Mouse (Mus musculus): ENCODE measurements around the gene Lce1b. TPM values are rescaled to one million over a fixed set of nuclear protein-coding genes. Genes with fewer than 3 reads are reported as not detected.
"Not testable (repeated sequence)": the region's sequence is repeated elsewhere in the genome, so short reads cannot be mapped to it uniquely, and the experiment has no call there.

Gene Lce1b
- not detected in 2 replicates for polyA plus RNA-seq (2014; fragmentation: Nextera tagmentation; extraction: Ambion mirVana)

DNA sequence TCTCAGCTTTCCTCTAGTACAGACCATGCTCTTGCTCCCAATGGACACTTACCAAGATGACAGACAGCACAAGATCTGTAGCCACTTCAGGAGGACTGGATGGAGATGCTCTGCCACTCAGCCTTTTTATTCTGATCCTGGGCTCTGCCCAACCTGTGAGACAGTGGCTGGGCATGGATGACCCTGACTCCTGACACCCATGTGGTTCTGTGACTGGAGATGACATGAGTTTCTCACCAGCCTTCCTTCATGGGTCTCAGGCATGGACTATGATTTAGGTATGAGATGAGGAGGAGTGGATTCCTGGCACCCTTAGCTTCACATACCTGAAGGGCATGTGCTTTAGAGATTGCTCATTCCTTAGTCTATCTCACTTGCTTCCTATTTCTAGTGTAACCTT lies at the start of gene Lce1b:
TSS of gene Lce1b (minus strand) at position 101 of the 400 bp plus-strand sequence.
- H3K36me3 ChIP-seq (replicated peaks; ENCODE audit: control insufficient read depth, insufficient read depth, low read depth, low read length): no peaks in the 10 kb centered on the region
- no peak within 1 kb of the TSS for H3K4me2 ChIP-seq (ENCODE audit: low read depth, low read length)
- H3K4me1 ChIP-seq (ENCODE audit: control insufficient read depth, insufficient read depth, low read length): no peaks in the 10 kb centered on the region
- H3K27ac ChIP-seq (replicated peaks; ENCODE audit: low read depth, low read length): no peak within 1 kb of the TSS
- ATAC-seq (replicated peaks; ENCODE audit: insufficient number of reproducible peaks, low FRiP score, low TSS enrichment, low read depth): no peak
- H3K9me3 ChIP-seq (replicated peaks; ENCODE audit: control insufficient read depth, low read length): no peaks in the 10 kb centered on the region
- H3K9ac ChIP-seq (replicated peaks; ENCODE audit: low read length): no peak within 1 kb of the TSS
- H3K27me3 ChIP-seq (ENCODE audit: control insufficient read depth, insufficient read depth, low read length): no peaks in the 10 kb centered on the region
- no peak for DNase-seq (ENCODE audit: low spot score)
- no peak within 1 kb of the TSS for H3K4me3 ChIP-seq (ENCODE audit: low read depth, low read length)

DNA sequence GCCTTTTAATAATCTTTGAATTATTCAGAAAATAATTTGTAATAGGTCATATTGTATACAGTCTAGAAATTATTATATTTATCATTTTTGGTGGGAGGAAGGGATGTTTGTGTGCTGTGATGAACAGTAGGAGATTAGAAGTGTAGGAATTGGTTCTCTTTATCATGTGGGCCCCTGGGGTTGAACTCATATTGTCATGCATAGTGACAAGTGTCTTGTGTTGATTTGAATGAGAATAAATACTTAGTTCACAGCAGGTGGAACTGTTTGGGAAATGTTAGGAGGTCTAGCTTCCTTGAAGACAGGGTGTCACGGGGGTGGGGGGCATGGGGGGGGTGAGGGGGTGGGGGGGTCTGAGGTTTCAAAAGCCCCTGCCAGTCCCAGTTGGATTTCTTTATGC lies 37.9 kb upstream of the Lce1b start:
- Histone ChIP-seq H3K36me3 (replicated peaks; ENCODE audit: control insufficient read depth, insufficient read depth, low read depth, low read length) (no peaks in the 10 kb centered on the region), H3K9ac (replicated peaks; ENCODE audit: low read length) (no peak overlapping the region), H3K4me3 (ENCODE audit: low read depth, low read length) (no peak overlapping the region), H3K9me3 (replicated peaks; ENCODE audit: control insufficient read depth, low read length) (no peaks in the 10 kb centered on the region), H3K27ac (replicated peaks; ENCODE audit: low read depth, low read length) (no peak overlapping the region), H3K27me3 (ENCODE audit: control insufficient read depth, insufficient read depth, low read length) (no peaks in the 10 kb centered on the region), H3K4me2 (ENCODE audit: low read depth, low read length) (no peak overlapping the region), H3K4me1 (ENCODE audit: control insufficient read depth, insufficient read depth, low read length) (no peaks in the 10 kb centered on the region)
- WGBS: 33% methylated on average over 1 of the region's 1 CpGs
- no peak for ATAC-seq (replicated peaks; ENCODE audit: insufficient number of reproducible peaks, low FRiP score, low TSS enrichment, low read depth)
- DNase-seq (ENCODE audit: low spot score): no peak

DNA sequence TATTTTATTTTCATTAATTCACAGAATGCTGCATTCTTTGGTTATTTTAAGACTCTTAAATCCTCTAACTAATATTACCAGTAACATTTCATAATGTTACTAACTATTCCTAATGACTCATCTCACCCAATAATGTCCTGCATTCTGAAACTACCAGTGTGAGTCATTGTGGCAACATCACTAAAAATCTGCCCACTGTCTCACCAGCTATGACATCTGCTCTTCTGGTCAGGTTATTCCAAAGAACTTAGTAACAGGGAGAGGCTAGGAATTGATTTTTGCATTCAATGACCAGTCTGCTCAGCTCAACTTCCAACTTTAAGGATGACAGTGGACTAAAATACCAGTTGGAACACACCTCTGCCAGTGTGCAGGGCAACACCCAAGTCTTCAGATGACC lies 35.0 kb upstream of the Lce1b start:
- Histone ChIP-seq H3K36me3 (replicated peaks; ENCODE audit: control insufficient read depth, insufficient read depth, low read depth, low read length) (no peaks in the 10 kb centered on the region), H3K4me2 (ENCODE audit: low read depth, low read length) (no peak overlapping the region), H3K4me1 (ENCODE audit: control insufficient read depth, insufficient read depth, low read length) (no peaks in the 10 kb centered on the region), H3K9ac (replicated peaks; ENCODE audit: low read length) (no peak overlapping the region), H3K27me3 (ENCODE audit: control insufficient read depth, insufficient read depth, low read length) (no peaks in the 10 kb centered on the region), H3K4me3 (ENCODE audit: low read depth, low read length) (no peak overlapping the region), H3K27ac (replicated peaks; ENCODE audit: low read depth, low read length) (no peak overlapping the region), H3K9me3 (replicated peaks; ENCODE audit: control insufficient read depth, low read length) (no peaks in the 10 kb centered on the region)
- DNase-seq (ENCODE audit: low spot score) (no peak), ATAC-seq (replicated peaks; ENCODE audit: insufficient number of reproducible peaks, low FRiP score, low TSS enrichment, low read depth) (no peak)

DNA sequence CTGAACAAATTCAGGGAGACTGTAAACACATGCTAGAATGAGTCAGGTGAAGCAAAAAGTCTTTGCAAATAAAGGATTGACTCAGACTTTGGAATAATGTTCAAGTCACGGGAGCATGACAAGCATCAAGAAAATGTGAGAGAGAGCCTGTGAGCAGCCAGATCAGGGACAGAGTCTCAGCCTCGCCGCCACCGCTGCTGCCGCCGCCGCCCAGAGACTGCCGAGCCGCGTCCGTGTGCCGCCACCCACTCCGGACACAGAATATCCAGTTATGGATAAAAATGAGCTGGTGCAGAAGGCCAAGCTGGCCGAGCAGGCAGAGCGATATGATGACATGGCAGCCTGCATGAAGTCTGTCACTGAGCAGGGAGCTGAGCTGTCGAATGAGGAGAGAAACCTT lies 32.4 kb upstream of the Lce1b start:
- not testable (repeated sequence) for H3K9me3 ChIP-seq (replicated peaks; ENCODE audit: control insufficient read depth, low read length); H3K9ac ChIP-seq (replicated peaks; ENCODE audit: low read length); H3K27me3 ChIP-seq (ENCODE audit: control insufficient read depth, insufficient read depth, low read length); ATAC-seq (replicated peaks; ENCODE audit: insufficient number of reproducible peaks, low FRiP score, low TSS enrichment, low read depth); DNase-seq (ENCODE audit: low spot score); H3K36me3 ChIP-seq (replicated peaks; ENCODE audit: control insufficient read depth, insufficient read depth, low read depth, low read length); H3K27ac ChIP-seq (replicated peaks; ENCODE audit: low read depth, low read length); H3K4me2 ChIP-seq (ENCODE audit: low read depth, low read length); H3K4me1 ChIP-seq (ENCODE audit: control insufficient read depth, insufficient read depth, low read length); H3K4me3 ChIP-seq (ENCODE audit: low read depth, low read length)
- 84% methylated on average over 16 of the region's 16 CpGs for WGBS

DNA sequence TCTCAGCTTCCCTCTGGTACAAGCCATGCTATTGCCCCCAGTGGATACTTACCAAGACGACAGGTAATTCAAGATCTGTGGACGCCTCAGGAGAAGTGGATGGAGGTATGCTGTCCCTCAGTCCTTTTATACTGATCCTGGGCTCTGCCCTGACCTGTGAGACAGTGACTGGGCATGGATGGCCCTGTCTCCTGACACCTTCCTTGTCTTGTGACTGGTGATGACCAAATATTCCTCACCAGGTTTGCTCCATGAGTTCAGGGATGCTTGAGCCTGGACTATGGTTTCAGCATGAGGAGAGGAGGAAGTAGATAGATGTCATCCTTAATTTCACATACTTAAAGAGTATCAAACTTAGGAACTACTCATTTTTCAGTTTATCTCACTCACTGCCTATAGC lies 30.4 kb upstream of the Lce1b start, which contains the start of gene Lce1d:
TSS of gene Lce1d (minus strand) at position 101 of the 400 bp plus-strand sequence.
- Histone ChIP-seq H3K4me2 (ENCODE audit: low read depth, low read length) (no peak within 1 kb of the TSS), H3K9ac (replicated peaks; ENCODE audit: low read length) (no peak within 1 kb of the TSS), H3K9me3 (replicated peaks; ENCODE audit: control insufficient read depth, low read length) (no peaks in the 10 kb centered on the region), H3K36me3 (replicated peaks; ENCODE audit: control insufficient read depth, insufficient read depth, low read depth, low read length) (no peaks in the 10 kb centered on the region), H3K27ac (replicated peaks; ENCODE audit: low read depth, low read length) (no peak within 1 kb of the TSS), H3K4me1 (ENCODE audit: control insufficient read depth, insufficient read depth, low read length) (no peaks in the 10 kb centered on the region), H3K27me3 (ENCODE audit: control insufficient read depth, insufficient read depth, low read length) (no peaks in the 10 kb centered on the region), H3K4me3 (ENCODE audit: low read depth, low read length) (no peak within 1 kb of the TSS)
- DNase-seq (ENCODE audit: low spot score): no peak
- WGBS: 70% methylated on average over 2 of the region's 2 CpGs
- no peak for ATAC-seq (replicated peaks; ENCODE audit: insufficient number of reproducible peaks, low FRiP score, low TSS enrichment, low read depth)

DNA sequence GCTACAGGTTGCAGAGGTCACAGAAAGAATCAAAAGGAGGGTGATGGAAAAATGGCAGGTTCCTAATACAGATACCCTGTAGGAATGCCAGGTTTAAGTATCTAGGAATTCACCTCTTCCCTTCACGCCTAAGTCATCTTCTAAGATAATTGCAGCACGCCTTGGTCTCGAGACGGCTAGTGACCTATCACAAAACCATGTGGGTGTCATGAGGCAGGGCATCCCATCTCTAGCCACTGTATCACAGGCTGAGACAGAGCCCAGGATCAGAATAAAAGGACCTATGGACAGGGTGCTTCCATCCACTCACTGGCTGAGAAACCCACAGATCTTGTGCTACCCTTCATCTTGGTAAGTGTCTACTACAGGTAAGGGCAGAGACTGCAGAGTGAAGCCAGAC lies 22.2 kb upstream of the Lce1b start, which contains the start of gene Lce1c:
TSS of gene Lce1c (plus strand) at position 301 of the 400 bp plus-strand sequence.
- Histone ChIP-seq H3K4me1 (ENCODE audit: control insufficient read depth, insufficient read depth, low read length) (no peaks in the 10 kb centered on the region), H3K36me3 (replicated peaks; ENCODE audit: control insufficient read depth, insufficient read depth, low read depth, low read length) (no peaks in the 10 kb centered on the region), H3K27me3 (ENCODE audit: control insufficient read depth, insufficient read depth, low read length) (no peaks in the 10 kb centered on the region), H3K9ac (replicated peaks; ENCODE audit: low read length) (no peak within 1 kb of the TSS), H3K27ac (replicated peaks; ENCODE audit: low read depth, low read length) (no peak within 1 kb of the TSS), H3K4me3 (ENCODE audit: low read depth, low read length) (no peak within 1 kb of the TSS), H3K9me3 (replicated peaks; ENCODE audit: control insufficient read depth, low read length) (no peaks in the 10 kb centered on the region), H3K4me2 (ENCODE audit: low read depth, low read length) (no peak within 1 kb of the TSS)
- no peak for DNase-seq (ENCODE audit: low spot score)
- WGBS: 89% methylated on average over 4 of the region's 4 CpGs
- no peak for ATAC-seq (replicated peaks; ENCODE audit: insufficient number of reproducible peaks, low FRiP score, low TSS enrichment, low read depth)

DNA sequence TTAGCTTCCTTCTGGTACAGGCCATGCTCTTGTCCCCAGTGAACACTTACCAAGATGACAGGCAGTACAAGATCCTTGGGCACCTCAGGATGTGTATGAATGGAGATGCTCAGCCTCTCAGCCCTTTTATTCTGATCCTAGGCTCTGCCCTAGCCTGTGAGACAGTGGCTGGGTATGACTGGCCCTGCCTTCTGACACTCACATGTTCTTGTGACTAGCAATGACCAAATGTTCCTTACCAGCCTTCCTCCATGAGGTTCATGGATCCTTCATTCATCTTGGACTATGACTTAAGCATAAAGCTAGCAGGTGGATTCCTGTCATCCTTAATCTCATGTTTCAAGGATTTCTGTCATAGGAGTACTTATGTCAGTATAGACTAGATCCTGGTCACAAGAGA lies 13.5 kb upstream of the Lce1b start, which contains the start of gene Lce1a2:
TSS of gene Lce1a2 (minus strand) at position 101 of the 400 bp plus-strand sequence.
- Histone ChIP-seq H3K4me3 (ENCODE audit: low read depth, low read length) (no peak within 1 kb of the TSS), H3K9ac (replicated peaks; ENCODE audit: low read length) (no peak within 1 kb of the TSS), H3K36me3 (replicated peaks; ENCODE audit: control insufficient read depth, insufficient read depth, low read depth, low read length) (no peaks in the 10 kb centered on the region), H3K9me3 (replicated peaks; ENCODE audit: control insufficient read depth, low read length) (no peaks in the 10 kb centered on the region), H3K27me3 (ENCODE audit: control insufficient read depth, insufficient read depth, low read length) (no peaks in the 10 kb centered on the region), H3K4me1 (ENCODE audit: control insufficient read depth, insufficient read depth, low read length) (no peaks in the 10 kb centered on the region), H3K27ac (replicated peaks; ENCODE audit: low read depth, low read length) (no peak within 1 kb of the TSS), H3K4me2 (ENCODE audit: low read depth, low read length) (no peak within 1 kb of the TSS)
- ATAC-seq (replicated peaks; ENCODE audit: insufficient number of reproducible peaks, low FRiP score, low TSS enrichment, low read depth) (no peak), DNase-seq (ENCODE audit: low spot score) (no peak)

DNA sequence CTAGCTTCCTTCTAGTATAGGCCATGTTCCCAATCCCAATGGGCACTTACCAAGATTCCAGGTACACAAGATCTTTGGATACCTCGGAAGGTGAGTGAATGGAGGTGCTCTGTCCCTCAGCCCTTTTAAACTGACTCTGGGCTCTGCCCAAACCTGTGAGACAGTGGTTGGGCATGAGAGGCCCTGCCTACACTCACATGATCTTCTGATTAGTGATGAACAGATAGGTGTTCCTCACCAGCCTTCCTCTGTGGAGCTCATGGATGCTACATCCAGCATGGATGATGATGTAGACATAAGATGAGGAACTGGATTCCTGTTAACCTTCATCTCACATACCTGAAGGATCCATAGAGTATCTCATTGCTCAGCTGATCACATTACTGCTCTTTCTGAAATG lies 8.5 kb downstream of the Lce1b start, which contains the start of gene Lce1a1:
TSS of gene Lce1a1 (minus strand) at position 101 of the 400 bp plus-strand sequence.
- DNase-seq (ENCODE audit: low spot score): no peak
- H3K36me3 ChIP-seq (replicated peaks; ENCODE audit: control insufficient read depth, insufficient read depth, low read depth, low read length): no peaks in the 10 kb centered on the region
- no peaks in the 10 kb centered on the region for H3K27me3 ChIP-seq (ENCODE audit: control insufficient read depth, insufficient read depth, low read length)
- H3K9ac ChIP-seq (replicated peaks; ENCODE audit: low read length): no peak within 1 kb of the TSS
- H3K9me3 ChIP-seq (replicated peaks; ENCODE audit: control insufficient read depth, low read length): no peaks in the 10 kb centered on the region
- no peaks in the 10 kb centered on the region for H3K4me1 ChIP-seq (ENCODE audit: control insufficient read depth, insufficient read depth, low read length)
- no peak for ATAC-seq (replicated peaks; ENCODE audit: insufficient number of reproducible peaks, low FRiP score, low TSS enrichment, low read depth)
- H3K27ac ChIP-seq (replicated peaks; ENCODE audit: low read depth, low read length): no peak within 1 kb of the TSS
- H3K4me2 ChIP-seq (ENCODE audit: low read depth, low read length): no peak within 1 kb of the TSS
- no peak within 1 kb of the TSS for H3K4me3 ChIP-seq (ENCODE audit: low read depth, low read length)
- 76% methylated on average over 1 of the region's 1 CpGs for WGBS
